Mouse (Mus musculus): ENCODE data around the gene Ccdc77.

Ccdc77 gene

GRCm38 (mm10) chr6:120363688-120364522 is at the start of gene Ccdc77, which contains the start of gene Kdm5a:
Gene Ccdc77, minus strand, starts transcription at chr6:120364374.
Gene Kdm5a, plus strand, starts transcription at chr6:120364124.
- peak; percentile 94 for DNase-seq (ENCODE audit: low read depth, low spot score)

- no peak for DNase-seq (ENCODE audit: low read depth, low spot score)
These were observed 39.8 kb upstream of the Ccdc77 start for GRCm38 (mm10) chr6:120403936-120404335.

GRCm38 (mm10) chr6:120395622-120396345 is 31.6 kb upstream of the Ccdc77 start:
- DNase-seq (ENCODE audit: low read depth, low spot score): no peak

- DNase-seq (ENCODE audit: low read depth, low spot score): no peak
These were observed 28.6 kb upstream of the Ccdc77 start for GRCm38 (mm10) chr6:120392811-120393210.

- DNase-seq (ENCODE audit: low read depth, low spot score): no peak
These were observed 25.9 kb upstream of the Ccdc77 start for GRCm38 (mm10) chr6:120390054-120390453.

- no peak for DNase-seq (ENCODE audit: low read depth, low spot score)
These were observed 12.6 kb upstream of the Ccdc77 start for GRCm38 (mm10) chr6:120376736-120377135.

GRCm38 (mm10) chr6:120365051-120365450 is 877 bp upstream of the Ccdc77 start:
- peak; percentile 38 for DNase-seq (ENCODE audit: low read depth, low spot score)

- no peak for DNase-seq (ENCODE audit: low read depth, low spot score)
These were observed 340 bp upstream of the Ccdc77 start for GRCm38 (mm10) chr6:120364523-120364905.

GRCm38 (mm10) chr6:120362774-120363687 is 1.1 kb downstream of the Ccdc77 start:
- DNase-seq (ENCODE audit: low read depth, low spot score): no peak

GRCm38 (mm10) chr6:120362124-120362523 is 2.0 kb downstream of the Ccdc77 start:
- no peak for DNase-seq (ENCODE audit: low read depth, low spot score)

- DNase-seq (ENCODE audit: low read depth, low spot score): peak; percentile 93
These were observed 6.9 kb downstream of the Ccdc77 start for GRCm38 (mm10) chr6:120356951-120357945.

GRCm38 (mm10) chr6:120356478-120356877 is 7.7 kb downstream of the Ccdc77 start:
- no peak for DNase-seq (ENCODE audit: low read depth, low spot score)

GRCm38 (mm10) chr6:120349018-120349417 is 15.2 kb downstream of the Ccdc77 start:
- no peak for DNase-seq (ENCODE audit: low read depth, low spot score)

GRCm38 (mm10) chr6:120343992-120344391 is 20.2 kb downstream of the Ccdc77 start:
- no peak for DNase-seq (ENCODE audit: low read depth, low spot score)

- DNase-seq (ENCODE audit: low read depth, low spot score): no peak
These were observed 31.8 kb downstream of the Ccdc77 start for GRCm38 (mm10) chr6:120332351-120332750.

GRCm38 (mm10) chr6:120324295-120324927 is 39.8 kb downstream of the Ccdc77 start:
- DNase-seq (ENCODE audit: low read depth, low spot score): peak; percentile 91

- no peak for DNase-seq (ENCODE audit: low read depth, low spot score)
These were observed 43.8 kb downstream of the Ccdc77 start for GRCm38 (mm10) chr6:120320369-120320768.

- DNase-seq (ENCODE audit: low read depth, low spot score): no peak
These were observed 45.0 kb downstream of the Ccdc77 start for GRCm38 (mm10) chr6:120319129-120319528.

- no peak for DNase-seq (ENCODE audit: low read depth, low spot score)
These were observed 45.8 kb downstream of the Ccdc77 start for GRCm38 (mm10) chr6:120318303-120318940.
